Mouse (Mus musculus) stomach, postnatal 0 days (tissue): ENCODE data around the gene Fitm2. TPM values are rescaled to one million over a fixed set of nuclear protein-coding genes. Genes with fewer than 3 reads are reported as not detected.
A peak's percentile ranks its signal among the peaks of the same experiment; 100 is the strongest.

ENCODE experiments used
- ATAC-seq: fragments of 200-750 bp; cut with Nextera tagmentation; 2 replicates; pipeline ENCODE4 v1.8.0; 2017; ENCODE audit not compliant: low FRiP score, low TSS enrichment
- DNase-seq: peaks from one replicate; pipeline ENCODE4 v3.0.0-alpha.2; 2016; ENCODE audit warnings: low spot score
- H3K27ac ChIP-seq: fragments of 300-500 bp; sonication (generic); replicated peaks from 2 replicates; pipeline ENCODE4 v1.5.1; 2014; ENCODE audit warnings: mild to moderate bottlenecking, control low read depth
- H3K27me3 ChIP-seq: fragments of 300-500 bp; sonication (generic); 2 replicates; pipeline ENCODE4 v1.6.1; 2014; ENCODE audit warnings: low read length; ENCODE audit not compliant: control insufficient read depth, insufficient read depth
- H3K36me3 ChIP-seq: fragments of 300-500 bp; sonication (generic); 2 replicates; pipeline ENCODE4 v1.6.1; 2014; ENCODE audit warnings: low read length, mixed read lengths; ENCODE audit not compliant: control insufficient read depth, insufficient read depth
- H3K4me1 ChIP-seq: fragments of 300-500 bp; sonication (generic); replicated peaks from 2 replicates; pipeline ENCODE4 v1.6.1; 2014; ENCODE audit warnings: antibody characterized with exemption; ENCODE audit not compliant: control insufficient read depth, insufficient read depth
- H3K4me2 ChIP-seq: fragments of 300-500 bp; sonication (generic); replicated peaks from 2 replicates; pipeline ENCODE4 v1.6.1; 2014; ENCODE audit warnings: low read depth, mild to moderate bottlenecking, control low read depth, moderate library complexity
- H3K4me3 ChIP-seq: fragments of 300-500 bp; sonication (generic); 2 replicates; pipeline ENCODE4 v1.5.1; 2014; ENCODE audit warnings: low read depth, low read length, control low read depth
- H3K9ac ChIP-seq: fragments of 300-500 bp; sonication (generic); 2 replicates; pipeline ENCODE4 v1.6.1; 2014; ENCODE audit warnings: mild to moderate bottlenecking, low read length, control low read depth, mixed read lengths
- H3K9me3 ChIP-seq: fragments of 300-500 bp; sonication (generic); 2 replicates; pipeline ENCODE4 v1.6.1; 2016; ENCODE audit warnings: low read length; ENCODE audit not compliant: control insufficient read depth
- CTCF ChIP-seq: IDR thresholded peaks from 2 replicates; pipeline ENCODE4 v1.5.1; 2016; ENCODE audit warnings: antibody characterized with exemption, low read depth, mild to moderate bottlenecking, moderate library complexity
- EP300 ChIP-seq: optimal IDR thresholded peaks from 2 replicates; pipeline ENCODE3; 2016; ENCODE audit warnings: antibody characterized with exemption
- WGBS: fragments of 180-500 bp; shearing (Covaris S2); extraction: QIAGEN DNeasy Blood & Tissue Kit; methylation state at CpG from one replicate; pipeline ENCODE4 v1.1.7; 2014; 5-methylcytosine and 5-hydroxymethylcytosine counted together
- polyA plus RNA-seq: library from polyadenylated mRNA; unstranded; fragments of >200 nt; fragmentation: Nextera tagmentation; extraction: Ambion mirVana; gene quantifications from 2 replicates; pipeline ENCODE4 v1.2.1, GENCODE M21; 2015

The Fitm2 gene
- polyA plus RNA-seq, 1 experiment from 2014 or later: 11.2 TPM

GRCm38 (mm10) chr2:163468866-163469265 is 3.6 kb downstream of the Fitm2 start:
- H3K27me3 ChIP-seq: no peaks in the 10 kb centered on the region
- 89% methylated on average over 6 of the region's 6 CpGs for WGBS
- H3K9ac ChIP-seq: no peak overlapping the region
- H3K36me3 ChIP-seq: no peaks in the 10 kb centered on the region; the same call in 1 of the 2 replicates
- TF ChIP-seq CTCF: no peak
- TF ChIP-seq EP300: no peak
- no peaks in the 10 kb centered on the region for H3K9me3 ChIP-seq
- H3K4me1 ChIP-seq: 0 out of 2 replicates have a peak, but pooled peaks cover 3% of the 10 kb centered on the region
- no peak overlapping the region for H3K4me2 ChIP-seq
- ATAC-seq: no peak
- H3K4me3 ChIP-seq: no peak overlapping the region
- no peak overlapping the region for H3K27ac ChIP-seq
- DNase-seq: no peak

GRCm38 (mm10) chr2:163467585-163467984 is 4.8 kb downstream of the Fitm2 start:
- Histone ChIP-seq H3K9ac (no peak overlapping the region), H3K27ac (no peak overlapping the region), H3K4me2 (no peak overlapping the region), H3K4me1 (0 out of 2 replicates have a peak, but pooled peaks cover 3% of the 10 kb centered on the region), H3K36me3 (no peaks in the 10 kb centered on the region; the same call in 1 of the 2 replicates), H3K4me3 (no peak overlapping the region), H3K27me3 (no peaks in the 10 kb centered on the region), H3K9me3 (no peaks in the 10 kb centered on the region)
- ATAC-seq (no peak), DNase-seq (no peak)
- TF ChIP-seq EP300 (no peak), CTCF (no peak)
- 90% methylated on average over 6 of the region's 6 CpGs for WGBS

GRCm38 (mm10) chr2:163466771-163467170 is 5.7 kb downstream of the Fitm2 start:
- Histone ChIP-seq H3K27me3 (no peaks in the 10 kb centered on the region), H3K27ac (no peak overlapping the region), H3K9me3 (no peaks in the 10 kb centered on the region), H3K4me1 (0 out of 2 replicates have a peak, but pooled peaks cover 3% of the 10 kb centered on the region), H3K9ac (no peak overlapping the region), H3K4me3 (no peak overlapping the region), H3K36me3 (no peaks in the 10 kb centered on the region; the same call in 1 of the 2 replicates), H3K4me2 (no peak overlapping the region)
- peak; percentile 56 for DNase-seq
- TF ChIP-seq EP300: no peak
- no peak for TF ChIP-seq CTCF
- 43% methylated on average over 8 of the region's 8 CpGs for WGBS
- peak; percentile 87 for ATAC-seq

GRCm38 (mm10) chr2:163464562-163464961 is 7.9 kb downstream of the Fitm2 start:
- Histone ChIP-seq H3K36me3 (no peaks in the 10 kb centered on the region), H3K4me3 (no peak overlapping the region), H3K9me3 (no peaks in the 10 kb centered on the region), H3K27me3 (no peaks in the 10 kb centered on the region), H3K9ac (no peak overlapping the region), H3K27ac (no peak overlapping the region), H3K4me2 (no peak overlapping the region), H3K4me1 (no peaks in the 10 kb centered on the region)
- DNase-seq (no peak), ATAC-seq (no peak)
- TF ChIP-seq EP300: no peak
- no peak for TF ChIP-seq CTCF
- WGBS: 49% methylated on average over 6 of the region's 6 CpGs

GRCm38 (mm10) chr2:163463998-163464397 is 8.4 kb downstream of the Fitm2 start:
- Histone ChIP-seq H3K9me3 (no peaks in the 10 kb centered on the region), H3K27ac (no peak overlapping the region), H3K36me3 (no peaks in the 10 kb centered on the region), H3K4me1 (no peaks in the 10 kb centered on the region), H3K4me2 (no peak overlapping the region), H3K27me3 (no peaks in the 10 kb centered on the region), H3K4me3 (no peak overlapping the region), H3K9ac (no peak overlapping the region)
- WGBS: 66% methylated on average over 4 of the region's 4 CpGs
- ATAC-seq: no peak
- no peak for DNase-seq
- TF ChIP-seq EP300 (no peak), CTCF (no peak)

GRCm38 (mm10) chr2:163463251-163463769 is 9.1 kb downstream of the Fitm2 start:
- no peak overlapping the region for H3K27ac ChIP-seq
- no peaks in the 10 kb centered on the region for H3K27me3 ChIP-seq
- no peak for ATAC-seq
- no peak for TF ChIP-seq EP300
- TF ChIP-seq CTCF: no peak
- WGBS: 49% methylated on average over 10 of the region's 10 CpGs
- no peak overlapping the region for H3K4me3 ChIP-seq
- H3K9me3 ChIP-seq: no peaks in the 10 kb centered on the region
- no peaks in the 10 kb centered on the region for H3K4me1 ChIP-seq
- no peak overlapping the region for H3K9ac ChIP-seq
- no peak for DNase-seq
- H3K36me3 ChIP-seq: no peaks in the 10 kb centered on the region
- H3K4me2 ChIP-seq: no peak overlapping the region
